Mouse (Mus musculus): ENCODE measurements around the gene Rplp0.

GRCm38 (mm10) chr5:115603561-115603960 is 44.3 kb downstream of the Rplp0 start:
- TF ChIP-seq CTCF (IDR thresholded peaks at IDR 0.05; ENCODE audit: borderline replicate concordance, control insufficient read depth, extremely low read depth, insufficient read depth, low read length, poor library complexity): no peak
- no peak for TF ChIP-seq POLR2A (IDR thresholded peaks at IDR 0.05; ENCODE audit: control insufficient read depth, extremely low read depth, insufficient read depth, low read length, poor library complexity)
